Mouse (Mus musculus) ES-E14 (cell line): ENCODE data around the gene Atpif1.

Experiments
- ZC3H11A ChIP-seq: IDR thresholded peaks from 2 replicates; pipeline ENCODE4 v1.6.1; 2012; ENCODE audit warnings: low read depth, mild to moderate bottlenecking, inconsistent platforms, low read length, borderline replicate concordance
- ZNF384 ChIP-seq: IDR thresholded peaks from 2 replicates; pipeline ENCODE4 v1.6.1; 2012; ENCODE audit warnings: low read depth, low read length, inconsistent platforms

- TF ChIP-seq ZC3H11A (no peak), ZNF384 (no peak)
Measured at GRCm38 (mm10) chr4:132563261-132563660, 29.8 kb upstream of the Atpif1 start.
